Mouse (Mus musculus) heart, postnatal 4 days (tissue): Measurements from ENCODE around the gene Ficd. TPM values are rescaled to one million over a fixed set of nuclear protein-coding genes. Genes with fewer than 3 reads are reported as not detected.

Source experiments
- DNase-seq: peaks from one replicate; pipeline ENCODE4 v3.0.0; 2021
- total RNA-seq, 2 experiments: library from RNA; stranded (reverse); gene quantifications; 2 replicates each; pipeline ENCODE4 v1.2.3; 2021

Ficd gene
- total RNA-seq, 2 experiments from 2014 or later = 3.9 to 4.4 TPM

- no peak for DNase-seq
These were observed 4.9 kb upstream of the Ficd start for GRCm38 (mm10) chr5:113730641-113731121.

DNA sequence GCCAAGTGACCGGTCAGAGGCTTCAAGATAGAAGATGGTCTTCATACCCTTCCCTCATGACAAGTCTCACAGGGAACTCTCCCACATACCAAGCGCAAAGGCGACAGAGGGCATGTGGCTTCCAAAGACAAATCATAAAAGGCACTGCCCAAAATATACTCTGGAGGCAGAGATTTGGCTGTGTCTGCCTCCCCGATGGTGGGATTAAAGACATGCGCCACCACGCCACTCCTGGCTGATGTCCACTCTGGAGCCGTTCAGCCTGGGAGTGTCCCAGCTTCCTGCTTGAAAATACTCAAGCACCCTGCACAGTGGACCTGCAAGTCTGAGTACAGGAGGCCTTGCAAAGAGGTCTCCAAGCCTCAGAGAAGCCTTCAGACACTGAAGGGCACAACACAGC lies 4.4 kb upstream of the Ficd start:
- no peak for DNase-seq

DNA sequence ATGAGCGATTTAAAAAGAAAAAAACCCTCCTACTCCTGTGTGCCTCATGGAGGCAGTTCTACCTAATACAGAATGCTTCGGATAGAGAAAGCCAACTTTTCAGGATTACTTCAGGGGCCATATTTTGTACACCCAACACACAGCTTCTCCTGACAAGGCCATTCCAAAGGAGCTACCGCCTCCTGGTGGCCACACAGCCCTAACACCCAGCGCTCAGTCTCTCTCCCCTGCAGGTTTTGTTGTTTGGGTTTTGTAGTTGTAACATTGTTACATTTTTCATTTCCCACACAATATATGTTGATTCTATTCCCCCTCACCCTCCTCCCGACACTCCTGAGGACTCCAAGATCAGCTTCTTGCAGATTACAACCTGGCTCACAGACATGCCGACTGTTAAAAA lies 3.4 kb upstream of the Ficd start:
- DNase-seq = peak; percentile 63

DNA sequence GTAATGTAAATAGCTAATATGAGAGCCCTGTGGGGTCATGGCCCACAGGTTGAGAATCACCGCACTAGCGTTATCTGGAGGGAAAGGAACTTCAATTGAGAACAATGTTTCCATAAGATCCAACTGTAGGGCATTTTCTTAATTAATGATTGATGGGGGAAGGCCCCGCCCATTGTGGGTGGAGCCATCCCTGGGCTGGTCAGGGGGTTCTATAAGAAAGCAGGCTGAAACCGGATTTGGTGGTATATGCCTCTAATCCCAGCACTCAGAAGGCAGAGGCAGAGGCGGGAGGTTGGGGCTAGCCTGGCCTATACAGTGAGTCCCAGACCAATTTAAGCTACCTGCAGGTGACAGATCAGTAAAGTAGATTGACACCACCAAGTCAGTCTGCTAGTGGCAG lies 1.2 kb upstream of the Ficd start:
- DNase-seq = no peak

GRCm38 (mm10) chr5:113735023-113735344 lies 619 bp upstream of the Ficd start:
- no peak for DNase-seq

DNA sequence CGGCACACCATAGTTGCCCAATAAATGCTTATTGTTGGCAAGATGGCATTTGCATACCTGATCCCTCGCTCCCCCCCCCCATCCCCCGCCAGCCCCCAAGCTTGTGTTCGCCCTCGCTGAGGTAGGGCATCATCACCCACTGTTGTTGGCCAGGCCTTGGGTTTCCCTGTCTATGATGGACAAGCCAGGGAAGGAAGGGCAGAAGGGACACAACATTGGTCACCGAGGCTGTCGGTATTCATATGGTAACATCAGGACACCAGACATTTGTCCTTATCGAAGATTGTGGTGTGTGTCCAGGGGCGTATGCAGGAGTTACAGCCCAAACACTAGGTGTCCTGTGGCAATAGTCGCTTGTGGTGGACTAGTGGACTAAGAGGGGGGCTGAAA lies 505 bp downstream of the Ficd start:
- no peak for DNase-seq

DNA sequence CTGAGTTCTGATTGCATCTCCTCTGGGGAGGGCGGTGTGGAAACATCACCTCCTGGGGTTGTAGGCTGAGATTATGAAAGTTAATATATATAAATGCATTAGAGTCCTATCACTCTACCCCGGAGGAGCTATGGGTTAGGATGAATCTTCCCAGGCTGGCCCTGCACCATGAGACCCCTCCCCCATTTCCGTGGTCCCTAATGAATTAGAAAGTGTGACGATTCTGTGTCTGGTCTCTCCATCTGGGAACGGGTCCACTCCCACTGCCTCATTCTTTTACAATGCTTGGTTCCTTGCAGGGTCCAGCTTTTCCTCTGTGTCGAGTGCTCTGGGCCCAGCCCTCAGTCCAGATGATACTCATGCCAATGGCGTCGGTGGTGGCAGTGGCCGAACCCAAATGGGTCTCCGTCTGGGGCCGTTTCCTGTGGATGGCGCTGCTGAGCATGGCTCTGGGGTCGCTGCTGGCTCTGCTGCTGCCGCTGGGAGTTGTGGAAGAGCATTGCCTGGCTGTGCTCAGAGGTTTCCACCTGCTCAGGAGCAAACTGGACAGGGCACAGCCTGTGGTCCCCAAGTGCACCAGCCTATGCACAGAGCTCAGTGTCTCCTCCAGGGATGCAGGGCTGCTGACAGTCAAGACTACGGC lies 1.0 kb downstream of the Ficd start:
- DNase-seq = no peak

DNA sequence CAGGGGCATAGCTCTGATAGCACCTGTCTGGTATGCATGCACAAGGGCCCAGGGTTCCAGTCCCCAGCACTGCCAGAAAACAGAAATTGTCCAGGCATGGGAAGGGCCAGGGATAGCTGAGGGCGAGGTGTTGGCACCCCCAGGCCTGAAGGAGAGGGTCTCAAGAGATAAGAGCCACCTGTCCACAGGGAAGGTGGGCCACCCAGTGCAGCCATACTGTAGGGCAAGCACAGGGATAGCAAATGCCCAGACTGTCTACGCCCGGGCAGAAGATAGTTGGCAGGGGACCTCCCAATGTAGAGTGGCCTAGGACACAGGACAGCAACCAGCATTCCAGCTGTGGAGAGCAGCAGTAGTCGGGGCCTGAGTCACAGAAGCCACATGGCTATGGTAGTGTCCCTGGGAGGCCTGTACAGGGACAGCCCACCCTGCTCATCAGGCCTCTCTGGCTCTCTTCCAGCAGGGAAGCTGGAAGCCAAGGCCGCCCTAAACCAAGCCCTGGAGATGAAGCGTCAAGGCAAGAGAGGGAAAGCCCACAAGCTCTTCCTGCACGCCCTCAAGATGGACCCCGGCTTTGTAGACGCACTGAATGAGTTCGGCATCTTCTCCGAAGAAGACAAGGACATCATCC lies 2.1 kb downstream of the Ficd start:
- DNase-seq = no peak

GRCm38 (mm10) chr5:113747629-113748028 lies 12.0 kb downstream of the Ficd start:
- no peak for DNase-seq

GRCm38 (mm10) chr5:113748556-113749331 lies 13.1 kb downstream of the Ficd start:
- no peak for DNase-seq

DNA sequence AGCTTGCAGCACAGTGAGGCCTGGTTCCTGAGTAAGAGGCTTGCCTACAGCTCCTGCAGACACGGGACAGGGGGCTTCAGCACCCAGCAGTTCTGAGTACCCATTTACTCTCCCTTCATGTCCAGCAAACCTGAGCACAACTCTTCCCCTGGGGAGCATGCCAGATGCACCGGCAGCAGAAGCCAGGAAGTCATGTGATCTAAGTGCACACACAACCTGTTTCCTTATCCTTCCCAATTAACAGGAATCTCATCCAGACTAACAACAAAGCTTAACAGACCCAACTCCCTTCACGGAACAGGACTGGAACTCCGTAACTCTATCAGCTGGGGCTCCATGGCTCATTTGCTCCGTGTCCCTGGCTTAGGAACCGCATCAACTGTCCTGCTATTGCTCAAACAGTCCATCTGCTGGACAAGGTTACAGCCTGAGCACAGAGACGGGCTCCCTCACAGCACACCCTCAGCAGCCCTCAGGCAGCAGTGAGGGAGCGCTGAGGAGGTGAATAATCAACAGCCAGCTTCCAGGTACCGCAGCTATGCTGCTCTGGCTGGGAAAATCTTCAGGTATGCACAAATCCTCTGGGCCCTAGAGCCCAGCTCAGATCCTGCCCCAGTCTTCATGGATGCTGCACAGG lies 16.0 kb downstream of the Ficd start:
- DNase-seq = no peak

DNA sequence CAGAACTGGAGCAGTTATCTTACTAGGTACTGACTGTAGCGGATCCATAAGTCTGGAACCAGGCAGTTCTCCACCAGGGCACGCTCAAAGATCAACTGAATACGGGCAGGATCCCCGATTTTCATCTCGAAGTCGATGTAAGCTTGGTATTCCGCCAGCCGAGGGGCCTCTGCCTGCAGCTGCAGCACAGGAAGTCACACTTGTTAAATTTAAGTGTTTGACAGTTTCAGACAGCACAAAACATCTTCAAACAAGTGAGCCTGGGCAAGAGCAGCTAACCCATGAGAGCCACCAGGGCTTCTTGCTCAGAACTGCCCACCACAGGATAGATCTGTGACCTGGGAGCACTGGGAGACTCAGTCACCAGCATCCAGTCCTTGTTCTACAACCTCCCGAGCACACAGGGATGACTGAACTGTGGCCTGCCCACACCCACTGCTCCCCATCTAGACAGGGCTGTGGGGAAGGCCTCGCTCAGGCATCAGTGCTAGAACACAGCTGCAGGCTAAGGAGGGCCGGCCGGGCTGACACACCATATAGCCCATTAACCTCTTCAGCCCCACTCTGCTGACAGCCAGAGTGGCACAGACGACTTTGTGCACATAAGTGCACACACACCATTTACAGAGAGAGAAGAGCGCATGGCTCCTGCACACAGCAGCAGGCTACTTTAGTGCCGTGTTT lies 19.9 kb downstream of the Ficd start:
- DNase-seq = no peak

DNA sequence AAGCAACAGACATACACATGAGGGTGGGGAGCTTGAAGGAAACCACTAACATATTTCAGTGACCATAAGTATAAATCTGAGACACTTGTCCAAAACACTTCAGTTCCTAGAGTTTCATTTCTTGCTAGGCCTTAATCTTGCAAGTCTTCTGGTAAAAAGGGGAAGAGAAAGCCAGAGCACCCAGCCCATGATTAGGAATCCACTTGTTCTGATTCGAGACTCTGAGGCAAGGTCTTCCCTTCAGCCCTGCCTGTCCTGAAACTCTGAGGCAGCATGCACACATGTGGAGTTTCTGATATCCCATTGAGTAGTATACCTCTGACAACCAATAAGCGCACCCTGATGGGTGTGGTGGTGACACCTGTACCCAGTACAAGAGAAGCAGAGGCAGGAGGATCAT lies 26.0 kb downstream of the Ficd start:
- no peak for DNase-seq

GRCm38 (mm10) chr5:113764426-113764825 lies 28.8 kb downstream of the Ficd start:
- no peak for DNase-seq

- no peak for DNase-seq
These were observed 30.3 kb downstream of the Ficd start for GRCm38 (mm10) chr5:113765641-113766526.

DNA sequence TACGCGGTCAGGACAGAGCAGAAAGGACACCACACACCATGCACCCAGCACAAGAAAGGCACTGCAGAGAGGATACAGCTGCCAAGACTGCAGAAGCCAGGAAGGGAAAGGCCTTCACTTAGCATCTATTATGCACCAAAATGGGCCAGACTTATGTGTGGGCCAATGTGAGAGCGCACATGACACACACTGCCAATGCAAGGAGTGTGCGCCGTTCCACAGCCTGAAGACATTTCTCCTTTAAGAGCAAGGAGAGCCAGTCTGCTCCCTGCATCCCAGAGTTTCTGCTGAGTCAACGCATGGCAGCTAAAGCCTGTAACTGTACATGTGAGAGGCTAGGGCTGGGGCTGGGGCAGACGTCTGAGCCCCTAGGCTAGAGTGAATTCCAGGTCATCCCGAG lies 33.2 kb downstream of the Ficd start:
- DNase-seq = no peak

DNA sequence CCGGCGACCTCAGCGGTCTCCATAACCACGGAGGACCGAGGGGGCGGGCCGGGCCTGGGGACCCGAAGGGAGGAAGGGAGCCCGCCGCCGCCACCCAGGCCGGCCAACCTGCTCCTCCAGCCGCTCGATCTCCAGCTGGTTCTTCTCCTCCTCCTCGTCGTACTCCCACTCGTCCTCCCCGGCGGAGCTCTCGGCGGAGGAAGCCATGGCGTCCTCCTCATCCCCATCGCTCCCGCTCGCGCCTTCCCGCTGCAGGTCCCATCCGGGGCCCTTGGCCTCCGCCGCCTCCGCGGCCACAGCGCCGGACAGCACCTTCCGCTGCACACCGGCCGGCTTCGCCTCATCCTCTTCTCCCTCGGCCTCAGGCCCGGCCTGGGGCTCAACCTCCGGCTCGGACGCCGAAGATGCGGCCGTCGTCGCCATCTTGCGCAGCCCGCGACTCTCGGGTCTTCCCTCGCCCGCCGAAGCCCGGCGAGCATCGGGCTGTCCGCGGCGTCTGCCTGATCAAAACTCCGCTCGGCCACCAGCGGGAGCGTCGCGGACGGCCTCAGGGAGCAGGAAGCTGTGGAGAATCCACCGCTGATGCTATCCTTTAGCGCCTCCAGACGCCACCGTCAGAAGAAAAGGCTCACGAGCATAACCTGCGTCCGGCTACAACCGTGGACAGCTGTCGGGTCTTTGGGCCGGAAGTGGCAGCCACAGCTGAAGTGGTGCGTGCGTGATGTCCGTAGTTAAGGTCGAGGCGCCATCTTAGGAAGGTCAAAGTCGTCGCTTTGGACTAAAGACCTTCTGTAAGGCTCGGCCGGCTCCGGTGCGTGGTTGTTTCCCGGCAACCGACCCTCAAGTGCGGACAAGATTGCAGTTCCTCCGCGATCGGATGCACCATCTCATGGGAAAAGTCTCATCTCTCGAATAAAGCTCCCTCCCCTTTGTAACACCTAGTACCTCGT lies 35.9 kb downstream of the Ficd start:
- DNase-seq = peak; percentile 86

- DNase-seq = peak; percentile 96
These were observed 36.9 kb downstream of the Ficd start, which contains the start of the genes Sart3 and Iscu for GRCm38 (mm10) chr5:113772450-113772895. Sart3 (minus strand) TSS chr5:113772510. Iscu (plus strand) TSS chr5:113772748.

DNA sequence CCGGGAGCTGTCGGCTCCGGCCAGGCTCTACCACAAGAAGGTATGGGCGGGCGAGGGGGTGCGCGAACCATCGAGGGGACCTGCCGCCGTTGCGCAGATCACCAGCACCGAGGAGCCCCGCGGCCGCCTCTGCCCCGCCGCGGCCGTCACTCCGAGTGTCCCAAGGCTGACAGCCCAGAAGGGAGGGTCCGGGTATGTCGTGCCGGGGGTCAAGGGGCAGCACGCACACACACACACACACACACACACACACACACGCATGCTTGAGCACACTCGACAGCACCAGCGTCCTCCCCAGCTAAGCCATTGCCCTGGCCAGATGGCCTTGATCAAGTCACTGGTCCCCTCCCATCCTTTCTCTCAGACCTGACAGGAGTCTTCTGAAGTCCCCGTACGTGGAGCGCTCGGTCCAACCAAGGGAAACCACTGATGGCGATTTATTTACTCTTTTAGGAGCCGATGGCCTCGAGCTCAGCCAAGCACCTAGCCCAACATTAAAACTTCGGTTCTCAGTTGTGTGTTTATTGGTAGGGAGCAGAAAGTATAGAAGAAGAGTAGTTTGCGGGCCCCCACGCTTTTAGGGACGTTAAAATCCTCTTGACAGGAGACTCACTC lies 37.4 kb downstream of the Ficd start:
- no peak for DNase-seq

- DNase-seq = peak; percentile 94
These were observed 38.1 kb downstream of the Ficd start for GRCm38 (mm10) chr5:113773664-113774063.
